Mouse (Mus musculus) ES-E14 (cell line): ENCODE data around the gene Slu7.

ENCODE experiments used
- ZC3H11A ChIP-seq: IDR thresholded peaks from 2 replicates; pipeline ENCODE4 v1.6.1; 2012; ENCODE audit warnings: low read depth, mild to moderate bottlenecking, inconsistent platforms, low read length, borderline replicate concordance
- ZNF384 ChIP-seq: IDR thresholded peaks from 2 replicates; pipeline ENCODE4 v1.6.1; 2012; ENCODE audit warnings: low read depth, low read length, inconsistent platforms

GRCm38 (mm10) chr11:43441121-43441520 lies 7.6 kb downstream of the Slu7 start:
- TF ChIP-seq ZNF384 (no peak), ZC3H11A (no peak)
